Mouse (Mus musculus): ENCODE results near the gene Nxpe2.

The Nxpe2 gene

GRCm38 (mm10) chr9:48298983-48299382 lies 54.3 kb downstream of the Nxpe2 start:
- no peak for DNase-seq (ENCODE audit: low read depth)

GRCm38 (mm10) chr9:48294754-48295153 lies 58.5 kb downstream of the Nxpe2 start:
- DNase-seq (ENCODE audit: low read depth): no peak

- DNase-seq (ENCODE audit: low read depth): no peak
Measured at GRCm38 (mm10) chr9:48290281-48290680, 63.0 kb downstream of the Nxpe2 start.

DNA sequence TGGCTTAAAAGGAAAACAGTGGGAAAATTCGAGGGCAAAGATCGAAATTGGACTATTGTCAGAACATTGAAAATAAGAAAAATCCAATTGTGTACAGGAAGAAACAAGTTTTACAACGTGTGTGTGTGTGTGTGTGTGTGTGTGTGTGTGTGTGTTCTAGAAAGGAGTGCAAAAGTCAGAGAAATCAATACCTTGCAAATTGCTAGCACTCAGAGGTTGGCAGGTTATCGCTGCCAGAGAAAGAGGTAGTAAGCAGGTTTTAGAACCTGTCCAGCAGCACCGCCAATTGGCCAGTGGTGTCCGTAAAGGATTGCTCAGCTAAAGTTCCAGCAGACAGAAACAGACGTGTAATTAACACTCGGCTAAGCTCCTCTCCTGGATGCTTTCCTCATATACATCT lies 69.0 kb downstream of the Nxpe2 start:
- no peak for DNase-seq (ENCODE audit: low read depth)

GRCm38 (mm10) chr9:48276831-48277230 lies 76.4 kb downstream of the Nxpe2 start:
- DNase-seq (ENCODE audit: low read depth): no peak

All from induced T-regulatory cell, adult 2 months (primary cell).